Mouse (Mus musculus) megakaryocyte, embryonic 14.5 days (primary cell): ENCODE results near the gene Cabp1. TPM values are rescaled to one million over a fixed set of nuclear protein-coding genes. Genes with fewer than 3 reads are reported as not detected.
A peak's percentile ranks its signal among the peaks of the same experiment; 100 is the strongest.
"Not testable (repeated sequence)": the region's sequence is repeated elsewhere in the genome, so short reads cannot be mapped to it uniquely, and the experiment has no call there.

Experiments
- H3K27me3 ChIP-seq: replicated peaks from 2 replicates; pipeline ENCODE3; 2012; ENCODE audit warnings: inconsistent platforms
- H3K36me3 ChIP-seq: replicated peaks from 2 replicates; pipeline ENCODE3; 2012; ENCODE audit warnings: low read length, inconsistent platforms, mixed read lengths
- H3K4me1 ChIP-seq: 2 replicates; pipeline ENCODE4 v1.6.1; 2012; ENCODE audit warnings: inconsistent platforms
- H3K4me3 ChIP-seq: replicated peaks from 2 replicates; pipeline ENCODE3; 2012; ENCODE audit warnings: moderate library complexity, mild to moderate bottlenecking, inconsistent platforms
- H3K9me3 ChIP-seq: 2 replicates; pipeline ENCODE4 v1.6.1; 2012; ENCODE audit warnings: inconsistent platforms
- FLI1 ChIP-seq: IDR thresholded peaks from 2 replicates; pipeline ENCODE4 v1.6.1; 2012; ENCODE audit warnings: low read length, inconsistent platforms, mixed read lengths
- GATA1 ChIP-seq: IDR thresholded peaks from 3 replicates; pipeline ENCODE4 v1.6.1; 2012; ENCODE audit warnings: mixed read lengths, low read length, inconsistent platforms, borderline replicate concordance
- polyA plus RNA-seq: library from polyadenylated mRNA; stranded (reverse); fragments of >175 nt; gene quantifications from 2 replicates; pipeline ENCODE4 v1.2.3, GENCODE M21; 2012; ENCODE audit warnings: low replicate concordance; ENCODE audit not compliant: insufficient read depth

Gene Cabp1
- polyA plus RNA-seq, 1 experiment: 1.7 TPM

DNA sequence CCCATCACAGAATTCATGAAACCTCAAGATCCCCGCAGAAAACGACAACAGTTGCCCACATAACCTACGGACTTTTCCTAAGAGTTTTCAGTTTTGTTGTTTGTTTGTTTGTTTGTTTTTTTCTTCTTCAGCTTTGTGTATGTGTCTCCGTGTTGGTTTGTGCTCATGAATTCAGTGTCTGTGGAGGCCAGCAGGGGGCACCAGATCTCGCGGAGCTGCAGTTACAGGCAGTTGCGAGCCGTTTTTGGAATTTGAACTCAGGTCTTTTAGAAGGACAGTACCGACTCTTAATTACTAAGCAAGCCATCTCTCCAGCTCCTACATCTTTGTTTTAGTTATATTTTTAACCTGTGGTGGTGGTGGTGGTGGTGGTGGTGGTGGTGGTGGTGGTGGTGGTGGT, 28.8 kb downstream of the Cabp1 start:
- Histone ChIP-seq H3K27me3 (peaks cover 1% of the 10 kb centered on the region), H3K36me3 (no peaks in the 10 kb centered on the region), H3K4me3 (no peak overlapping the region), H3K4me1 (peaks cover 63% of the 10 kb centered on the region), H3K9me3 (no peaks in the 10 kb centered on the region)
- no peak for TF ChIP-seq FLI1
- no peak for TF ChIP-seq GATA1

DNA sequence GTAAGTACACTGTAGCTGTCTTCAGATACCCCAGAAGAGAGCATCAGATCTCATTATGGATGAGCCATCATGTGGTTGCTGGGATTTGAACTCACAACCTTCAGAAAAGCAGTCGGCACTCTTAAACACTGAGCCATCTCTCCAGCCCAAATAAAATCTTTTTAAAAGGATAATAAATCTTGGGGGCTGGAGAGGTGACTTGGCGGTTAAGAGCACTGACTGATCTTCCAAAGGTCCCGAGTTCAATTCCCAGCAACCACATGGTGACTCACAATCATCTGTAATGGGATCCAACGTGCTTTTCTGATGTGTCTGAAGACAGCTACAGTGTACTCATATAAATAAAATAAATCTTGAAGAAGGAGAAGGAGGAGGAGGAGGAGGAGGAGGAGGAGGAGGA, 29.7 kb downstream of the Cabp1 start:
- not testable (repeated sequence) for H3K36me3 ChIP-seq, H3K9me3 ChIP-seq, H3K27me3 ChIP-seq, H3K4me3 ChIP-seq
- H3K4me1 ChIP-seq: peaks cover 72% of the 10 kb centered on the region

DNA sequence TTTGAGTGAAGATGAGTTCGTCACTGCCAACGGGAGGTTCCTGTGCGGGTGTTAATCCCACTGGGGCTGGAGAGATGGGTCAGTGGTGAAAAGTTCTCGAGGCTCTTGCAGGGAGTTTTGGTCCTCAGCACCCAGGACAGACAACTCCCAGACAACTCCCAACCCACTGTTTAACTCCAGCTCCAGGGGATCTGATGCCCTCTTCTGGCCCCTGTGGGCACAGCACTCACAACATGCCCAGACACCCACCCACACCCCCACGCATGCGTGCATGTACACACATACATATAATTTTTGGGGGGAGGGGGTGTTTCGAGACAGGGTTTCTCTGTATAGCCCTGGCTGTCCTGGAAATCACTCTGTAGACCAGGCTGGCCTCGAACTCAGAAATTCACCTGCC, 30.6 kb downstream of the Cabp1 start:
- H3K4me3 ChIP-seq: no peak overlapping the region
- TF ChIP-seq FLI1 (no peak), GATA1 (no peak)
- no peaks in the 10 kb centered on the region for H3K9me3 ChIP-seq
- no peaks in the 10 kb centered on the region for H3K27me3 ChIP-seq
- peaks cover 75% of the 10 kb centered on the region for H3K4me1 ChIP-seq
- no peaks in the 10 kb centered on the region for H3K36me3 ChIP-seq

DNA sequence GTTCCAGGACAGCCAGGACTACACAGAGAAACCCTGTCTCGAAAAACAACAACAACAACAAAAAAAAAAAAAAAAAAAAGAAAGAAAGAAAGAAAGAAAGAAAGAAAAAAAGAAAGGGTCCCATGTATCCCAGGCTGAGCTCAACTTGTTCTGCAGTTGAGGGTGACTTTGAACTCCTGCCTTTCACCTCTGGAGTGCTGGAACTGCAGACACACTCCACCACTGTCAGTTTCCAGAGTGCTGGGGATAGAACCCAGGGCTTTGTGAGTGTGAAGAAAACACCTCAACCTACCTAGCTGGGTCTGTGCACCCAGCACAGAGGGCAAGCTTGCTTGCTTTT, 32.3 kb downstream of the Cabp1 start:
- H3K9me3 ChIP-seq, H3K36me3 ChIP-seq, H3K4me3 ChIP-seq, H3K27me3 ChIP-seq: not testable (repeated sequence)
- H3K4me1 ChIP-seq: peaks cover 62% of the 10 kb centered on the region

DNA sequence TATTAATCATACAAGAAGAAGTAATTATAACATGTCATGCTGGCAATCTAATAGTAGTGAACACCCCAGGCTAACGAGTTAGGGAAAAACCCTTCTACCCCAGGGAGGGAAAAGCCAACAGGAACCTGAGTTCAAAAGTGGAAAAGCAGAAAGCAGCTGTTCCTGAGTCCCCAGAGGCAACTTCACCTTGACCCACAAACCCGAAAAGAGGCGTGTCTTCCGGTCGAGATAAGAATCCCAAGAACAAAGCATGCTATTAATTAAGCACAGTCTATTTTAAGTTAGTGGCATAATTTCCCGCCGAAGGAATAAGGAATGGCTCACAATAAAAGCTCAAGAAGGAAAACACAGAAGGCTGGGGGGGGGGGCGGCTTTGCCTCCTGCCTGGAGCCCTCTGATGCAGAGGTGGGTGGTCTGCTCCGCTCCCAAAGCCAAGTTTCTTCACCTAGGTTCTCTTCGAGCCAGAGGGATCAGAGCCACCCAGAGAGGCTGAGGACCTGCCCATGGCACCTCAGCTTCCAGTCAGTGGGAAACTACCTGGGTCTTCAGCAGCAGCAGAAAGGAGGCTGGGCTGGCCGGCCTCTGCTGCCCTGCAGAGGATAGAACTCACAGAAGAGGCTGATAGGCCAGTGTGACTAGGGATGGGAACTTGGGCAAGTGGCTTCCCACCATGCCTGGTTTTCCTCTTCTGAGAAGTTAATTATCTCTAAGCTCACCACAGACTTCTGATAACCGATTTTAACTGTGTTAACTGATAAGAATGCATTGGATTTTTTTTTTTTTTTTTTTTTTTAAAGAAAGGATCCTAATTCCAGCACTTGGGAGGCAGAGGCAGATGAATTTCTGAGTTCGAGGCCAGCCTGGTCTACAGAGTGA, 32.9 kb downstream of the Cabp1 start:
- H3K36me3 ChIP-seq: no peaks in the 10 kb centered on the region
- H3K4me1 ChIP-seq: peaks cover 60% of the 10 kb centered on the region
- TF ChIP-seq FLI1 (no peak), GATA1 (no peak)
- no peaks in the 10 kb centered on the region for H3K9me3 ChIP-seq
- H3K4me3 ChIP-seq: peak overlapping the region; percentile 46
- no peaks in the 10 kb centered on the region for H3K27me3 ChIP-seq

DNA sequence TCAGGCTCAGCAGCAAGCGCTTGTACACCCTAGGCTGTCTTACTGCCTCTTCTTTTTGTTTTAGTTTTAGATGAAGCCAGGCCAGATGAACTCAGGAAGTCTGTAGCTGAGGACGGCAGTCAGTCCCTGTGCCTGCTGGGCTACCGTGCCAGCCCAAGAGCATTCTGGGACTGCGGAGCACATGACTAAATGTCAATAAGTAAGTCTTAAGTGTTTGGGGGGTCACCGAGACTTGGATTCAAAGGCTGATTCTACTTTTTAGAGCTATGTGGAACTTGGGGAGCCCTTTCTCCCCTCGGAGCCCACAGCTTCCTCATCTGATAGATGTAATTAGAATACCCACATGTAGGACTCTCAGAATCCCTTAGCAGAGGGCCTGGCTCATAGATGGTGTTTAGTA, 33.5 kb downstream of the Cabp1 start:
- Histone ChIP-seq H3K9me3 (no peaks in the 10 kb centered on the region), H3K27me3 (no peaks in the 10 kb centered on the region), H3K4me3 (peak overlapping the region; percentile 46), H3K4me1 (peaks cover 60% of the 10 kb centered on the region), H3K36me3 (no peaks in the 10 kb centered on the region)
- TF ChIP-seq FLI1 (no peak), GATA1 (no peak)

DNA sequence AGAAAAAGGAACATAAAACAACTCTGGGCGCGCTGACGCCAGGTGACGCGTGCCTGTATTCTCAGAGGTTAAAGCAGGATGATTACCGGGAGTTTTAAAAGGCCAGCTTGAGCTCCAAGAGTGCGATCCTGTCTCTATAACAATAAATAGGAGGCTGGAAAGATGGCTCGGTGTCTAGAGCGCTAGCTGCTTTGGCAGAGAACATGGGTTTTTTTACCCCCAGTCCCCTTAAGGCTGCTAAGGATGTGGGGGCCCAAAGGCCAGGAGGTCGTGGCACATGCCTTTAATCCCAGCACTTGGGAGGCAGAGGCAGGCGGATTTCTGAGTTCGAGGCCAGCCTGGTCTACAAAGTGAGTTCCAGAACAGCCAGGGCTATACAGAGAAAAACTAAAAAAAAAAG, 35.0 kb downstream of the Cabp1 start:
- Histone ChIP-seq H3K27me3 (no peaks in the 10 kb centered on the region), H3K4me3 (peak overlapping the region; percentile 97), H3K9me3 (no peaks in the 10 kb centered on the region), H3K4me1 (peaks cover 70% of the 10 kb centered on the region), H3K36me3 (peaks cover 7% of the 10 kb centered on the region)
- TF ChIP-seq GATA1: no peak
- TF ChIP-seq FLI1: no peak

DNA sequence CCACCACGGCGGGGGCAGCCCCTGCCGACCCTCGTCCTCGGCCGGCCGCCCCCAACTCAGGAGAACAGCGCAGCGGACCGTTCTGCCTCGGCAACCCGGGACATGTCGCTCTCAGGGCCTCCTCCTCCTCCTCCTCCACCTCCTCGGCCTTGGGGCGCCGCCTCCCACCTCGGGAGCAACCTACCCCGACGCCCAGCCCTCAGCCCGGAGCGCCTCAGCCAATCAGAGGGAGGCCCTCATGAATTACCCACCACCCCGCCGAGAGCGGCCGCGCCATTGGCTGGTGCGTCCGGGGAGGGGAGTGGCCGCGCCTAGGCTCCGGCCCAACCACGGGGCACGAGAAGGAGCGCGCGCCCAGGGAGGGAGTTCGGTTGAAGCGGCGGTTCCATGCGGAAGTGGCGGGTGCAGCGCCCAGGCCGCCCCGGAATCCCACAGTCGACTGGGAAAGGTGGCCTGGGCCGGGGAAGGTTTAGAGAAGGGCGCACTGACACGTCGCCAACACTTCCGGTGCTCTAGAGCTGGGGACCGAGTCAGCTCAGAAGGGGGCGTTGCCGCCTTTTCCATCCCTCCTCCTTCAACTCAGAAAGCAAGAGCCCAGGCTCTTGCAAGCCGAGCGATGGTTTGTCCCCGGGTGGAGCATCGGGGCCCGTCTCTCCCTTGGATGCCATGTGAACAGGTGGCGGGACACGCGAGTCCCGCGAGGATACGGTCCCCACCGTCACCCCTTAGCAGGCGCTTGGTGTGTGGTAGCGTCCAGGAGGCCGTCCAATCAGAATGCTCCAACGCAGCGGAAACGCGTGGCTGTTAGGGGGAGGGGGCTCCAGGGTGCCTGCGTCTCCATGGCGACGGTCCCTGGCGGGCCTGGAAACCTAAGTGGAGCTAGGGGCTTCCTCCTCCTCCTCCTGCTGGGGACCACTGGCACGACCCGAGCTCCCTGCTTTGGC, 35.9 kb downstream of the Cabp1 start, which contains the start of gene Mlec:
Mlec (minus strand) TSS at position 140 of the 944 bp plus-strand sequence.
- H3K9me3 ChIP-seq: no peaks in the 10 kb centered on the region
- peaks cover 75% of the 10 kb centered on the region for H3K4me1 ChIP-seq
- TF ChIP-seq GATA1 (no peak), FLI1 (no peak)
- H3K36me3 ChIP-seq: peaks cover 15% of the 10 kb centered on the region
- peak within 1 kb of the TSS; percentile 97 for H3K4me3 ChIP-seq
- no peaks in the 10 kb centered on the region for H3K27me3 ChIP-seq

DNA sequence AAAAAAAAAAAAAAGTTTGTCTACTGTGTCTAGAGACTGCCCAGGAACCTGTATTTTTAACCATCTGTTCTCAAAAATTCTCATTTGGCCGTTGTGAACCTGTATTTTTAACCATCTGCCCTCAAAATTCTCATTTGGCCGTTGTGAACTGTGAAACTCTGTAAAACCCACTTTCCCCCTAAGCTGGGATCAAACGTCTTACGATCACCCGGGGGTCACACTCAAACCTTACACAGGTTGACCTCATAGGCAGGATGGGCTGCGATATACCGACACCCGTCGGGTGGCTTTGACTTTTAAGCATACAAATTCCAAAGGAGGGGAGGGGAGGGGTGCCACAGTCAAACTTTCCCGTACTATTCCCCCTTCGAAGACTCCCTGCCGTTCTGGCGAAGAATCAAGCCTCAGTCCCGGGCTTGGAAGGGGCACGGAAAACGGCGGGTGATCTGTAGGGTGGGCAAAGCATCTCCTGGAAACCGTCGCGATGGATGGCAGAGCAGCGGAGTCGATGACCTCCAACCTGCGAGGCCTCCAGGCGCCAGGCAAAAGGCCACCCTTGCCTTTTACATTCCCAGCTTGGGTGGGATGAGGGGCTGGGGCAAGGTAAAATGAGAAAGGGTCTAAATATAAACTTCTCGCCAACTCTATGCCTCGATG, 37.1 kb downstream of the Cabp1 start:
- peaks cover 27% of the 10 kb centered on the region for H3K36me3 ChIP-seq
- TF ChIP-seq GATA1 (no peak), FLI1 (no peak)
- H3K4me3 ChIP-seq: peak overlapping the region; percentile 97
- H3K9me3 ChIP-seq: no peaks in the 10 kb centered on the region
- H3K4me1 ChIP-seq: peaks cover 82% of the 10 kb centered on the region
- H3K27me3 ChIP-seq: no peaks in the 10 kb centered on the region

DNA sequence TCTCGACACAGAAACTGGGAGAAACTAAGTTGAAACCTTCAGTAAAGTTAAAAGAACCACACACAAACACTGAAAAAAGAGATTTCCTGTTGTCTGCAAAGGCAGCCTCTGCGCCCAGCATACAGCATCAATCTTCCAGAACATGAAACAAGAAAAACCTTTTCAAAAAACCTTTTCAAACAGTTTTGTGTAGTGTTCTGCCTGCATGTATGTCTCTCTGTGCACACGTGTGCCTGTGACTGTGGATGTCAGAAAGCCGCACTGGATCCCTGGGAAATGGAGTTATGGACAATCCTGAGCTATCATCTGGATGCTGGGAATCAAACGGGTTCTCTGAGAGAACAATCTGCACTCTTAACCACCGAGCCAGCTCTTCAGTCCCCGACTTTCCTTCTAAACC, 37.8 kb downstream of the Cabp1 start:
- Histone ChIP-seq H3K36me3 (peaks cover 32% of the 10 kb centered on the region), H3K4me3 (peak overlapping the region; percentile 97), H3K4me1 (peaks cover 85% of the 10 kb centered on the region), H3K27me3 (no peaks in the 10 kb centered on the region), H3K9me3 (no peaks in the 10 kb centered on the region)
- TF ChIP-seq GATA1 (no peak), FLI1 (no peak)
